In genomic region chr2:124401727-124402380, GRCm38 (mm10) we compare ENCODE assay signal across 29 mouse cellular contexts.
A peak's percentile ranks its signal among the peaks of the same experiment; 100 is the strongest.
DNase-seq lines count a peak whose midpoint lies in the region; ATAC-seq and TF ChIP-seq lines count a peak whose summit lies in the region.
"Had no signal": no experiment of that assay in that cellular context is flagged by ENCODE, and none has a peak within 500 bp of the region (broad histone marks: within the 10 kb centered on the region; RNA-seq: fewer than 3 reads in every experiment).

No protein-coding gene starts in this region.

- H3K27me3 ChIP-seq in neural tube, embryonic 15.5 days (replicated peaks) = no peaks in the 10 kb centered on the region
- H3K27me3 ChIP-seq: CH12.LX; embryonic facial prominence, embryonic 15.5 days; forebrain, embryonic 13.5 days; kidney, embryonic 15.5 days; liver, embryonic 12.5 days; midbrain, embryonic 12.5 days; stomach, embryonic 15.5 days had no signal

- H3K9me3 ChIP-seq in neural tube, embryonic 15.5 days (replicated peaks) = no peaks in the 10 kb centered on the region
- H3K9me3 ChIP-seq: embryonic facial prominence, embryonic 10.5 days; embryonic facial prominence, embryonic 15.5 days; forebrain, embryonic 13.5 days; kidney, embryonic 15.5 days; liver, embryonic 12.5 days; midbrain, embryonic 12.5 days; stomach, embryonic 15.5 days had no signal

- DNase-seq in adrenal gland, postnatal 10 days = peak; percentile 5
- DNase-seq in adrenal gland, postnatal 4 days (ENCODE audit: low spot score in 2 of 2) = no peak
- peak; percentile 9 to 23 for DNase-seq in cerebellum, postnatal 14 days
- DNase-seq in cerebellum, adult 9-10 months = no peak
- DNase-seq in layer of hippocampus, adult 2 months (ENCODE audit: low spot score in 2 of 2) = peak in 1 of 2 experiments; percentile 16
- DNase-seq in layer of hippocampus, adult 11-12 months (ENCODE audit: low spot score) = no peak
- DNase-seq in neural tube, embryonic 10.5 days (ENCODE audit: extremely low spot score, low spot score) = no peak
- DNase-seq: adrenal gland, adult 8-10 months; gastrocnemius, postnatal 25 days; heart, adult 18-20 months; heart, postnatal 36 days; kidney, adult 18-20 months; kidney, postnatal 25 days; liver, postnatal 0 days; lung, postnatal 36 days; right cerebral cortex, adult 18-20 months had no signal

- no peak overlapping the region for H3K9ac ChIP-seq in neural tube, embryonic 15.5 days (replicated peaks)
- H3K9ac ChIP-seq: embryonic facial prominence, embryonic 15.5 days; forebrain, embryonic 13.5 days; hindbrain, embryonic 14.5 days; kidney, embryonic 15.5 days; liver, embryonic 12.5 days; liver, postnatal 0 days; midbrain, embryonic 12.5 days; stomach, embryonic 15.5 days had no signal

- no peak overlapping the region for H3K4me2 ChIP-seq in neural tube, embryonic 15.5 days
- H3K4me2 ChIP-seq: embryonic facial prominence, embryonic 15.5 days; forebrain, embryonic 13.5 days; heart, embryonic 11.5 days; hindbrain, embryonic 14.5 days; kidney, embryonic 15.5 days; liver, embryonic 12.5 days; midbrain, embryonic 12.5 days; stomach, embryonic 15.5 days had no signal

- H3K4me3 ChIP-seq in layer of hippocampus, adult 2 months = no peak overlapping the region
- no peak overlapping the region for H3K4me3 ChIP-seq in neural tube, embryonic 15.5 days (replicated peaks)
- H3K4me3 ChIP-seq: embryonic facial prominence, embryonic 10.5 days; embryonic facial prominence, embryonic 15.5 days; forebrain, embryonic 13.5 days; kidney, embryonic 15.5 days; left cerebral cortex, adult 2 months; liver, embryonic 12.5 days; midbrain, embryonic 12.5 days; stomach, embryonic 15.5 days had no signal

- H3K4me1 ChIP-seq in neural tube, embryonic 15.5 days = peaks cover 19% of the 10 kb centered on the region
- H3K4me1 ChIP-seq: kidney, embryonic 15.5 days; liver, embryonic 12.5 days; stomach, embryonic 15.5 days had no signal

- H3K27ac ChIP-seq in layer of hippocampus, adult 2 months = peak overlapping the region; percentile 24; the same call in 1 of the 2 replicates
- H3K27ac ChIP-seq in neural tube, embryonic 15.5 days (replicated peaks) = 0 out of 2 replicates have a peak overlapping the region, but pooled peaks have one; percentile 9
- H3K27ac ChIP-seq: embryonic facial prominence, embryonic 10.5 days; embryonic facial prominence, embryonic 15.5 days; forebrain, embryonic 13.5 days; hindbrain, embryonic 14.5 days; kidney, embryonic 15.5 days; left cerebral cortex, adult 2 months; liver, embryonic 12.5 days; midbrain, embryonic 12.5 days; stomach, embryonic 15.5 days had no signal

- no peak for TF ChIP-seq CTCF in layer of hippocampus, adult 2 months (conservative IDR thresholded peaks at IDR 0.05)

- ATAC-seq in neural tube, embryonic 15.5 days (ENCODE audit: low FRiP score) = no peak
- ATAC-seq: activated CD4-positive, CD25-positive, alpha-beta regulatory T cell, adult 4 months; forebrain, embryonic 13.5 days; liver, embryonic 12.5 days; liver, postnatal 0 days had no signal

- H3K36me3 ChIP-seq in neural tube, embryonic 15.5 days = no peaks in the 10 kb centered on the region
- H3K36me3 ChIP-seq: embryonic facial prominence, embryonic 10.5 days; embryonic facial prominence, embryonic 15.5 days; kidney, embryonic 15.5 days; liver, embryonic 12.5 days; midbrain, embryonic 12.5 days; stomach, embryonic 15.5 days had no signal

- WGBS in neural tube, embryonic 15.5 days = 69% methylated on average over 6 of the region's 6 CpGs

Comparison
In these comparisons a context has a peak if more than half of its experiments do, and no peak if none do; other contexts are left out.
1. DNase-seq: peak in adrenal gland, postnatal 10 days (single experiment) and cerebellum, postnatal 14 days (2 of 2); none in adrenal gland, postnatal 4 days (0 of 2), cerebellum, adult 9-10 months (single experiment), layer of hippocampus, adult 11-12 months (single experiment) and neural tube, embryonic 10.5 days (single experiment).